Mouse (Mus musculus) layer of hippocampus, adult 8-10 months (tissue): ENCODE data around the gene Synpo2l. TPM values are rescaled to one million over a fixed set of nuclear protein-coding genes. Genes with fewer than 3 reads are reported as not detected.
A peak's percentile ranks its signal among the peaks of the same experiment; 100 is the strongest.
"Not testable (repeated sequence)": the region's sequence is repeated elsewhere in the genome, so short reads cannot be mapped to it uniquely, and the experiment has no call there.

Experiments used
- DNase-seq, 2 experiments: peaks; one replicate each; pipeline ENCODE4 v3.0.0; 2022; ENCODE audit warnings: low spot score in 2 of 2
- total RNA-seq, 4 experiments: library from RNA; stranded (reverse); gene quantifications; 2 replicates each; pipeline ENCODE4 v1.2.4; 2022

Gene Synpo2l
- total RNA-seq: under 1 TPM; 0.19 to 0.54 (median 0.27) TPM

DNA sequence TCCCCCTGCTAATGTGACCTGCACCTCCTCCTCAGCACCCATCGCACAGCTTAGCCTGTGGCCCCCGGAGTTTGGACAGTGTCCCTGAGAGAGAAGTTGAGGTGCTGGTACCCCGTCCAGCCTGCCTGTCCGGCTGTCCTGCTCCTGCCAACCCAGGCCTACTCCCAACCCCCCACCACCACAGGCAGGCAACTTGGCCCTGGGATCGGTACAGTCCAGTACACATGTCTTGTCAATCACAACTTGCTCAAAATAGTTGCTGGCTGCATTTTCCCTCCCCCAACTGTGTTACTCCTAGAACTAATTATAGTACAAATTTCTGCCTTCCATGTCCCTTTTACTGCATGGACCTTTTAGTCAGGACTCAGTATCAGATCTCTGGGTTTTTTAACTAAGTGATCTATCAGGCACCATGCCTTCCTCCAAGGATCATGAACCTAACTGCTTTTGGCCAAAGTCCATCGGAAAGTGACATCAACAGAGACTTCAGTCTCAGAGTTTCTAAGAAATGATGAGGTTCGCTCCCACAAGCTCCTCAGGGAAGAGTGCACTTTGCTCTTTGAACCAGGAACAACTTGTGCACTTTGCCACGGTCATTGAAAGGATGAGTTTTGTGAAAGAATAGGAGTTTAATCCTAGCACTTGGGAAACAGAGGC is at the start of gene Synpo2l:
Gene Synpo2l (minus strand): TSS at position 201 of the 657 bp plus-strand sequence.
- no peak for DNase-seq

DNA sequence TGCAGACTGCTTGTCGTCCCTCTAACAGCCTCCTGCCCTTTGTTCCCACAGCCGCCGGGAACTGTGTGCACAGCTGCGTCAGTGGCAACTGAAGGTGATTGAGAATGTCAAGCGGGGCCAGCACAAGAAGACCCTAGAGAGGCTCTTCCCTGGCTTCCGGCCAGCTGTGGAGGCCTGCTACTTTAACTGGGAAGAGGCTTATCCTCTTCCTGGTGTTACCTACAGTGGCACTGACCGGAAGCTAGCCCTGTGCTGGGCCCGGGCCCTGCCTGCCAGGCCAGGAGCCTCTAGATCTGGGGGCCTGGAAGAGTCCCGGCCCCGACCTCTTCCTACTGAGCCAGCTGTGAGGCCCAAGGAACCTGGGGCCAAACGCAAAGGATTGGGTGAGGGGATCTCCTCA is 45.7 kb upstream of the Synpo2l start:
- no peak for DNase-seq

DNA sequence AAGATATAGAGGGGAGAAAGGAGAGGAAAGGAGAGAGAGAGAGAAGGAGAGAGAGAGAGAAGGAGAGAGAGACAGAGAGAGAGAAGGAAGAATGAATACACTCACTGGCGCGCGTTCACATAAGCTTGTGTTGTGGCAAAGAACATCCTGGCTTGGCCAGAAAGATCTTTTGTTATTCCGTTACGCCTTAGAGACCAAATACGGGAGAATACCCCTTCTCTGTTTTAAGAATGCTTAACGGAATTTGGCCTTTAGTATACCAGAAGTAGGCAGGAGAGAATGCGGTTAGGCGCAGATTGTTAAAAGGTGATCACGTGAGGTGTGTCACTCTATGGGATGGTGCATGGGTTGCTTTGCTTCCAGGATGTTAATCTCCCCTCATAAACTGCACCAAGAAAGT is 40.1 kb upstream of the Synpo2l start:
- DNase-seq: no peak

DNA sequence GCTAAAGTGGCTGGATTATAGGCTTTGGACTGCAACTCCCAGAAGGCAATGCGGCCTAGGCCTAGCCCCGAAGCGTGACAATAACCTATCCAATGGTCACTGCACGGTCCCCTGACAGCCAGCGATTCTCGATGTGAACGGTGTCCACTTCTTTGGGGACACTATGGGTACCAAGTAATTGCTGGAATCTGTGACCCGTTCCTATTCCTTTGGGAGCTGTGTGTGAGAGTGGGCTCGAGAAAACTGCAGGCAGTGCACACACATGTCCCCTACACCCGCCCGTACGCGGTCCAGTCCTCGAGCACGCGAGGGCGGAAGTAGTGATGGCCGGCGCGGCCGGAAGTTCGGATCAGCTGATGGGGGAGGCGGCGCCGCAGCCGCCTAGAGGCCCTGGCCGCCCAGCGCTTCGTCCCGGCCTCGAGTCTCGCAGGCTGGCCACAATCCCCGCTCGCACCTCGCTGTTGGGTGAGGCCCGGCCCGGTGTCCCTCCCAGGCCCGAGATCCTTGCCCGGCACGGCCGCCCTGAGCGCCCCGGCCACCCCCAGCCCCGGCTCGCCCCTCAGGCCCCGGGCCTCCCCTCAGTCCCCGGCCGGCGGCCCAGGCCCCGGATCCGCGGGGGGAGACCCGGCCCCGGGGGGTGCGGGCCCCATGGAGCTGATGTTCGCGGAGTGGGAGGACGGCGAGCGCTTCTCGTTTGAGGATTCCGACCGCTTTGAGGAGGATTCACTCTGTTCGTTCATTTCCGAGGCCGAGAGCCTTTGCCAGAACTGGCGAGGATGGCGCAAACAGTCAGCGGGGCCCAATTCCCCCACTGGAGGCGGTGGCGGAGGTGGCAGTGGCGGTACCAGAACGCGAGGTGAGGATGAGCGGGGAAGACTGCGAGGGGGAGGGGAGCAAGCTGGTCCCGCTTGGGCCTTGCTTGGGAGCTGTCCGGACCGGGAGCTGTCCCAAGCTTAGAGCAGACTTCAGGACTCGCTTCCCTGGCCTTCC is 39.3 kb upstream of the Synpo2l start, which contains the start of gene Zswim8:
Gene Zswim8 (plus strand): TSS at position 352 of the 990 bp plus-strand sequence.
- peak; percentile 86 to 90 for DNase-seq

DNA sequence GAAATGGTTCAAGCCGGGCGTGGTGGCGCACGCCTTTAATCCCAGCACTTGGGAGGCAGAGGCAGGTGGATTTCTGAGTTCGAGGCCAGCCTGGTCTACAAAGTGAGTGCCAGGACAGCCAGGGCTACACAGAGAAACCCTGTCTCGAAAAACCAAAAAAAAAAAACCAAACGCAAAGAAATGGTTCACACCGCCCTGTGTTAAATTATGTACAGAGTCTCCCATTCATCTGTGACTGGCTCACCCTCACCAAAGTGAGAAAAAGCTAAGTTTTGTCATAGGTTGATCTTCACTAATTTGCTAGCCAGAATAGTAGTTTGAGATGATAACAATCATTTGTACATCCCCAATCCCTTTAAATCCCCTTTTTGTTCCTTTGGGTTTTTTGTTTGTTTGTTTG is 35.3 kb upstream of the Synpo2l start:
- DNase-seq: not testable (repeated sequence)

DNA sequence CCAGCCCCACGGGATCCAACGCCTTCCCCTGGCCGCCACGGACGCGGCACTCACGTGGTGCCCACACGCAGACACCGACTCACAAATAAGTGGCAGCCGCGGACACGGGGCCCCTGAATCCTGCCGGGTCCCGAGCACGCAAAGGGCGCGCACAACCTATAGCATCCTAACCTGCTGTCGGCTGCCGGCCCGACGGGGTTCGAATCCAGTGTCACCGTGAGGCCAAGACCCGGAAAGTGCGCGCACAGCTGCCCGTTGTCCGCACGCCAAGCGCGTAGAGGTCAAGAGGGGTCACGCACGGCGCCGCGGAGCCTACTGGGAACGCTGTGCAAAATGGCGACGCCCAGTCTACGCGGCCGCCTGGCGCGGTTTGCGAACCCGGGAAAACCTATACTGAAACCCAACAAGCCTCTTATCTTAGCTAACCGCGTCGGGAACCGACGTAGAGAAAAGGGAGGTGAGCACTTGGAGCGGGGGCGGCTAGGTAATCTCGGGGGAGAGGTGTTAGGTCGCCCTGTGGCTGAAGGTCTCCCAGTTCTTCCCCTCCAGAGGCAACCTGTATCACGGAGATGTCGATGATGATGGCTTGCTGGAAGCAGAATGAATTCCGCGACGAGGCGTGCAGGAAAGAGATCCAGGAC is 34.7 kb upstream of the Synpo2l start, which contains the start of gene Chchd1:
Gene Chchd1 (plus strand): TSS at position 266 of the 641 bp plus-strand sequence.
- peak; percentile 82 to 91 for DNase-seq

DNA sequence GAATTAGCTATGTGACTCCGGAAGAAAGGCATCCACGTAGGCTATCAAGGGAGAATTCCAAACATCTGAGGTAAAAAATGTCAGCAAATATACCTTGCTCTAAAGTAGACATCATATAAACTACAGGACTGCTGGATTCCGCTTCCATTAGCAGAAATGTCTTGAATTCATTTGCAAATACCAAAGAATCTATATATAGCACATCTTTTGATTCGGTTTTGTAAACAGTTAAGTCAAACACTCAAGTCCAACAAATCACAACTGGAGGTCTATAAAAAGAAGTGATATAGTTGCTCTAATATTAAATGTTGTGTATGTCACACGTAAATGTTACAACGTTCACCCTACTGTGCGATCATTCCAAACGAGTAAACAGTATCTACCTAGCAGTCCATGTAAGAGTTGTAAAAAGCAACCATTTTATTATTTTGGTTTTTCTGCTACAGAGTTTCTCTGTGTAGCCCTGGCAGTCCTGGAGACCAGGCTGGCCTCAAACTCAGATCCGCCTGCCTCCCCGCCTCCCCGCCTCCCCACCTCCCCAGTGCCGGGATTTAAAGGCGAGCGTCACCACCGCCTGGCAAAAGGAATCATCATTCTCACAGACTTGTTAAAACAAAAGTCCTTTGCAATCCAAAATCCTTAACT is 34.1 kb upstream of the Synpo2l start:
- no peak for DNase-seq

DNA sequence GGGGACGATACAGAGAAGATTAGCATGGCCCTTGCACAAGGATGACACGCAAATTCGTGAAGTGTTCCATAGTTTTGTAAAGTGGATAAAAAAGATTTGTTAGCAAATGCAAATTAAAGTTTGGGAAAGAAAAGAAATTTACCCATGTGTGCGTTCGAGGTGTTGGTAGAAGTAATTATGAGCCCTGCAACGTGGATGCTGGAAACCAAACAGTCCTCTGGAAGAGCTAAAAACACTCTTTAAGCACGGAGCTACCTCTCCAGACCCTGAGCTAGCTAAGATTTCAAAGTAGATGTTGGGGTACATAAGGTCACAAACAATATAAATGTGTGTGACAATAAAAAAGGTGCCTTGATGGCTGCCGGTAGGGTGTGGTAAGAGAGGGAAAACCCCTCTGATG is 33.4 kb upstream of the Synpo2l start:
- DNase-seq: no peak

DNA sequence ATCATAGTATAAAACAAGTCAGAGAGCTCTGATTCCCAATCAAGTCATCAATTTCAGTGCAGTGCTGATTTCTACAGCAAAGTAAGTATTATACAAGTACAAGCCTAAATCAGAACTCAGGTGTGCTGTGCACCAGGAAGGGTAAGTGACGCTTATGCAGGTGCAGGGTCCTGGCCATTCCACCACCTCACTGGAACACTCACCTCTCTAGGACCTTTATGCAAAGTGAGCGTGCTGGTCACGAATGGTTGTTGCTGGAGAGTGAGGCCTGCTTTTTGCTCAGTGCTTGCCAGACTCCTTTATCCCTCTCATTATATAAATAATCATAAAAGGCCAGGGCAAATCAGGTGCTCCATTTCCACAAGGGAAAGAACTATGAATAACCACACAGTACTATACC is 32.2 kb upstream of the Synpo2l start:
- no peak for DNase-seq

DNA sequence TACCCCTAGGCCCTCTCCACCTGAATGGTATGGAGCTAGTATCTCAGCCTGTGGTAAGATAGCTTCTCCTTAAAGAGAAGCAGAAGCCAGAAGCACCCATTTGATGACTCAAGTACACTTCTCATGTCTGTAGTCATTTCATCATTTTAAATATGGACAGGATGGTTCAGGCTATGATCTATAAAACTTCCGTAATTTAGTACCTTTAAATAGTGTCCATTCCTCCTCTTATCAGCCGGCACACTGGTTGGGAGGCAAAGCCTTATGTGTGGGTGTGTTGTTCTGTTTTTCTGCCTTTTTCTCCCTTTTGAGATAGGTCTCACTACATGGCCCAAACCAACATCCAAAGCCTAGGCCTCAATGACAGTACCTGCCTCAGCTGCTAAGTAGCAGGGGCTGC is 30.4 kb upstream of the Synpo2l start:
- no peak for DNase-seq

DNA sequence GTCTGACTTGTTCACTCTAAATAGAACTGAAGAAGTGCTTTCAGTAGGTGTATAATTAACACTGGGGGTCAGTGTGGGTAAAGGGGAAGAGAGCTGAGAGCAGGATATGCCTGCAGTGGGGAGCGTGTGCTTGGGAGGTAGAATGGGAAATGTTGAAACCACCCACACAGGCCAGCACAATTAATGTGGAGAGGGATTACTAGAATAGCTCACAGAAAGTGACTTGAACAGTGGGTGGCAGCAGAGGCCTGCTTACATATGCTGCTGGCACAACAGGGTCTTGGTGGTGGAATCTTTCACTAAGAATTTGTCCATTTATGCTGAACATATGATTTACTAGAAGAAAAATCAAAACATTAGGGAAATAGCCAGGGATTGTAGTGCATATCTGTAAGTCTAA is 28.8 kb upstream of the Synpo2l start:
- peak; percentile 48 to 52 for DNase-seq

DNA sequence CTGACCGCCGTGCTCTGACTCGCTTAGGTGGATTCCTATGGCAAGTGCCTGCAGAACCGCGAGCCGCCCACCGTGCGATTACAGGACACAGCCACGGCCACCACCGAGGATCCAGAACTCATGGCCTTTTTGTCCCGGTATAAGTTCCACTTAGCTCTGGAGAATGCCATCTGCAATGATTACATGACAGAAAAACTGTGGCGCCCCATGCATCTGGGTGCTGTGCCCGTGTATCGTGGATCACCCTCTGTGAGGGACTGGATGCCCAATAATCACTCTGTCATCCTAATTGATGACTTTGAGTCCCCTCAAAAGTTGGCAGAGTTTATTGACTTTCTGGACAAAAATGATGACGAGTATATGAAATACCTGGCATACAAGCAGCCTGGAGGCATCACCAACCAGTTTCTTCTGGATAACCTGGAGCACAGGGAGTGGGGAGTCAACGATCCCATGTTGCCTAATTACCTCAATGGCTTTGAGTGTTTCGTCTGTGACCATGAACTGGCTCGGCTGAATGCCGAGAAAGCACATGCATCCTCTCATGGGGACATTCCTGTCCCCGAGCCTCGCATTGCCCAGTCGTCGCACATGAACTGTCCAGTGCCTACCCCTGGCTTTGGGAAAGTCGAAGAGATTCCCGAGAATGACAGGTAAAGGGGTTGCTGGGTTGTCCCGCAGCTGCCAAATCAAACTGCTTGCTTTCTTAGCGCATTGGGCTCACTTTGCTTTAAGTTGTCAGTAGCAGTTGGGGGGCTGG is 27.8 kb upstream of the Synpo2l start:
- no peak for DNase-seq

DNA sequence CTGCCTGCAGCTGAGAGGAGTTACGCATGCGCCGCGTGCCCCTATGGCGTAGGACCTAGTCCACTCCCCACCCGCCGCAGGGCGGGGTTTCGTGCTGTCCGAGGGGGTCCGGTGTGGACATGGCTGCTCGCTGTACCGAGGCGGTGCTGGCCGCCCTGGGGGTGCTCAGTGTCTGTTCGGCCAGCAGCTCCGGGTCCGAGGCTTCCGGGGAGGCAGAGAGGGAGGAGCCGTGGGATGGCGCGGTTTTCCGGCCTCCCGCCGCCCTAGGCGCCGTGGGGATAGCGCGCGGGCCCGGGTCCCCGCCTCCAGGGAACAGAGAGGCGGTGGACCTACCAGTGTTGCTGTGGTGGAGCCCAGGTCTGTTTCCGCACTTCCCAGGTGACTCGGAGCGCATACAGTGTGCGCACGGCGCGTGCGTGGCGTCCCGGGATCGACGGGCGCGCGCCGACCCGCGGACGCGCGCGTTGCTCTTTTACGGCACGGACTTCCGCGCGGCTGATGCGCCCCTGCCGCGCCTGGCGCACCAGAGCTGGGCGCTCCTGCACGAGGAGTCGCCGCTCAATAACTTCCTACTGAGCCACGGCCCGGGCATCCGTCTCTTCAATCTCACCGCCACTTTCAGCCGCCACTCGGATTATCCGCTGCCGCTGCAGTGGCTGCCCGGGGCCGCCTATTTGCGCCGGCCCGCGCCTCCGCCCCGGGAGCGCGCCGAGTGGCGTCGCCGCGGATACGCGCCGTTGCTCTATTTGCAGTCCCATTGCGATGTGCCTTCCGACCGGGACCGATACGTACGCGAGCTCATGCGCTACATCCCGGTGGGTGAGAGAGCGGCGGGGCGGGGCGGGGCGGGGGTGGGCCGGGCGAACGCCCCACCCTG is 27.0 kb upstream of the Synpo2l start, which contains the start of gene Fut11:
Gene Fut11 (plus strand): TSS at position 85 of the 877 bp plus-strand sequence.
- DNase-seq: peak; percentile 78 to 83

DNA sequence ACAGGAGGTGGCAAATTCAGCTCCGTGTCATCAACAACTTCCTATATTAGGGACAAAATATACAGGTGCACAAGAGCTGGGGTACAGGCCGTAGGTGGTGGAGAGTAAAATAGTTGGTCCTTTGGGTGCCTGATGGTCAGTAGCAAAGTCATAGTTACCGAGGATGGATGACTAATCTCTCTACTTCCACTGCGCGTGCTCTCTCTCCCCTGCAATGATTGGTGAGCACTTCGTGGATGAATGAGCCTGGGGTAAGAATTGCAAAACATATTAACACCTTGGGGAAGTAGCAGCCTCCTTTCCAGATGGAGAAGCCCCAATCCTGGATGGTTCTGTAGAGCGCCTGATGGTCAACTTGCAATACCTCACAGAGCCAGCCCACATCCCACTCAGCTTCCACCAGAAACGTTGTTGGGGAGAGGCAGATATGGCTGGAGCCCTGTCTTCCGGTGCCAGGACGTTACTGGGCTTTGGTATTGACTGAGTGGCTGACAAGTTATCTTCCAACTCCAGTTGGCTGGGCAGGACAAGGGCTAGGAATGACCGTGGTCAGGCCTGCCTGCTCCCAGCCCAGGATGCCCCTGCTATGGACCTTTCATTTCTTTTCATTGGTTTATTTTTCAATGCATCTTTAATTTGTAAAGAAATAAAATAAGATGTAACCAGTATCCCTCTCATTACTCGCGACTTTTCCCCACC is 26.2 kb upstream of the Synpo2l start:
- no peak for DNase-seq

DNA sequence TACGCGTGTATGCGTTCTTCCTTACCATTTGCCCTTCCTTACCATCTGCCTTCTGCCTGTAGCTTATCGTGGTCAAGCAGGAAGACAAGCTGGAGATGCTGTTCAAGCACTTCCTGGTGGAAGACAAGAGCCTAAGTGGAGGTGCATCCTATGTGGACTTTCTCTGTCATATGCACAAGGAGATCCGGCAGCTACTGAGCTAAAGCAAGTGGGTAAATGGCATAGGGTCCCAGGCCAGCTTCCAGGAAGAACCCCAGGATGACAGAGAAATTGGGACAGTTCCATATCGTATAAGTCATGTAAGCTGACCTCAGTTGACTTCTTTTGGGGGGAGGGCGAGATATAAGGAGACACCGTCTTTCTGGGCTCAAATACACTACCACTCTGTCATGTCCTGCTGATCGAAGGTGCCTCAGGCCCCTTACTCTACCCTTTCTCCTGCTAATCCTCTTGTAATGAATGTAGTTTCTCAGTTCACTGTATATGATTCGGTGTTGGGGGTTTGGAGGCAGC is 25.5 kb upstream of the Synpo2l start:
- DNase-seq: no peak

DNA sequence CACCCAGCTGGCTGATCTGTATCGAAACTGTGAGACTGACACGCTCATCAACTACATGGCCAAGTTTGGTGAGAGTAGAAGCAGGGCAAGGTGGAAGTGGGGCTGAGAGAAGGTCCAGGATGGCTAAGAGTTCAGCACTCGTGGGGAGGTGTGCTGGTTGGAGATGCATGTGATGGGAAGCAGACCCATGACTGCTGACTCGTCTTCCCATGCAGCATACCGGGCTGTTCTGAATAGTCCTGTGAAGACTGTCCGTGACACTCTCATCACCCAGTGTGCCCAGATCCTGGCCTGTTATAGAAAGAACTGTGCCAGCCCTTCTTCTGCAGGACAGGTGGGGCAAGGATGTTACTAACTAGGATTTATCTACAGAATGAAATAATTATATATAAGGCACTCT is 23.6 kb upstream of the Synpo2l start:
- no peak for DNase-seq

DNA sequence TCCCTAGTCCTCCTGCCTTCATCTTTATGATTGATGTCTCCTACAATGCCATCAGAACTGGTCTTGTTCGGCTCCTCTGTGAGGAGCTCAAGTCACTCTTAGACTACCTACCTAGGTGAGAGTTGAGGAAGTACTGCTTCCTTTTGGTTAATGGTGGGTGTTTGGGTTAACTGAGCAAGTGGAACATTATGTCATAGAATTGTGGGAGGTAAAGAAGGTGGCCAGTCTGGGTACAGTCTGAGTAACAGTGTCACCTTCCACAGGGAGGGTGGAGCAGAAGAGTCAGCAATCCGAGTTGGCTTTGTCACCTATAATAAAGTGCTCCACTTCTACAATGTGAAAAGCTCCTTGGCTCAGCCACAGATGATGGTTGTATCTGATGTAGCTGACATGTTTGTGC is 20.9 kb upstream of the Synpo2l start:
- no peak for DNase-seq

DNA sequence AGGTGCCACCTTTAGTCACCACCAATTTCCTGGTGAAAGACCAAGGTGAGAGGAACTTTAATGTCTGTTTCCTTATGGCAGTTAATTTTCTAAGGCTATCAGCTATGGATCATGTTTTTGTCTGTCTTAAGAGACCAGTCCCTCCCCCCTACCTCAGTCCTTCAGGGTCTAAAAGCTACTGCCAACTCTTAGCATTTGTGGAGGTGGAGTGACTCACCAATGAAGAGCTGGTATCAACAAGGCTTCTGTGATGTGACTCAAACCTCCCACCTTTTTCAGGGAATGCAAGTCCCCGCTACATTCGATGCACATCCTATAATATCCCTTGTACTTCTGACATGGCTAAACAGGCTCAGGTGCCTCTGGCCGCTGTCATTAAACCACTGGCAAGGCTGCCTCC is 18.4 kb upstream of the Synpo2l start:
- DNase-seq: no peak

DNA sequence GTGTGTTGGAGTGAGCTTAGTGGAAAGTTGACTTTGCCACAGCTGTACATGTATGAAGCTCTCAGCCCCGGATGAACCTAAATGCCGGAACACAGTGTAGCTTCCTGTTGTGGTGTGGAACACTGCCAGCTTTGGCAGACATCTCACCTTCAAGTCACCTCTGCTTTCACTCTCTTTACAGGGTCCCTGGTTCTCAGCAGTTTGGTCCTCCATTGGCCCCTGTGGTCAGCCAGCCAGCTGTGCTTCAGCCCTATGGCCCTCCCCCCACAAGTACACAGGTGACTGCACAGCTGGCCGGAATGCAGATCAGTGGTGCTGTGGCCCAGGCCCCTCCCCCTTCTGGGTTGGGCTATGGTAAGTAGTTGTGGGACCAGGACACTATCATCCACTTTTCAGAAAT is 14.3 kb upstream of the Synpo2l start:
- DNase-seq: no peak
